Mouse (Mus musculus): ENCODE results near the gene Nexn. TPM values are rescaled to one million over a fixed set of nuclear protein-coding genes. Genes with fewer than 3 reads are reported as not detected.

Nexn gene
- total RNA-seq, 2 experiments from 2014 or later = 1.3 to 1.7 TPM

DNA sequence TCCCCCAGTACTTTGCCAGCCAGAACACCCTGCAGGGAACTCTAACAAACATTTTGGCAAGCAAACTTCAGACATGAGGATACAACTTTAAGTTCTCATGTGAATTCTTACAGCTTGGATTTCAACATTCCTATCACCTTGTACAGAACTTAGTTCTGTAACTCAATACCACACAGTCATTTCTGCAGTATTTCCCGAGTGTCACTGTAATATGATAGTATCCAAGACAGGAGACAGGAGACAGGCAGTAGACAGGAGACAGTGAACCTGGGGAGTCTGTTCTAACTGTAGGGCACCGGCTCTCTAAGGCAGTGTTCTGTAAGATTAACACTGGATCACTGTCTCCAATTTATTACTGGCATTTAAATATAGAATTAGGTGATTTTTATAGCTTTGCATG is 12.3 kb upstream of the Nexn start:
- DNase-seq (ENCODE audit: low spot score in 2 of 2) = no peak

DNA sequence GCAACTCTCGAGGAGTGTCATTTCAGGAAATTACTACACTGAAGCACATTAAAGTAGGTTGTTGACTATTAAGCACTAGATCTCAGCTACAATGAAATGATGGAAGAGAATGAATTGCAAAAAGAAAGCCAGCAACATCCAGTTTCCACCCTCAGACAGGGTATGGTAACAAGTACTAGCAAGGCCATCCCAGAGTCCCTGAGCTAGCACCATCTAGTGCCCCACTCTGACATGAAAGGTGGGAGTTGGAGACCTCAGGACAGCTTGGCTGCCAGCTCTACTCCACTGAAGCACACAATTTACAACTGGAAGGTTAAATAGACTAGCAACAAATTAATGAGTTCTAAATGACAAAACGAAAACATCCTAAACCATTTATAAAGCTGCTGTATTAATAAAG is 11.8 kb upstream of the Nexn start:
- DNase-seq (ENCODE audit: low spot score in 2 of 2) = no peak

DNA sequence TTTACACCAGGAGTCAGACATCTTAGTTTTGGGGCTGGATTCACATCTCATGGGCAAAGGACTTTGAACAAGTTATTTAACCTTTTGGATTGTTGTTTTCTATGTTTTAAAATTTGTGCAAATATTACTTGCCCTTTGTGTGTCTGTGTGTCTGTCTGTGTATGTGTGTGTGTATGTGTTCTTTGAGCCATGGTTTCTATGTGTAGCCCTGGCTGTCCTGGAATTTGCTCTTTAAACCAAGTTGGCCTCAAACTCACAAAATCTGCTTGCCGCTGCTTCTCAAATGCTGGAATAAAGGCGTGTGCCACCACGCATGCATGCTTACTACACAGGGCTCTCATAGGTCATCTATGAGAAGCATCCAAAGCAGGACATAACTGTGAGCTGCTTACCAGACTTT is 10.8 kb upstream of the Nexn start:
- DNase-seq (ENCODE audit: low spot score in 2 of 2) = no peak

DNA sequence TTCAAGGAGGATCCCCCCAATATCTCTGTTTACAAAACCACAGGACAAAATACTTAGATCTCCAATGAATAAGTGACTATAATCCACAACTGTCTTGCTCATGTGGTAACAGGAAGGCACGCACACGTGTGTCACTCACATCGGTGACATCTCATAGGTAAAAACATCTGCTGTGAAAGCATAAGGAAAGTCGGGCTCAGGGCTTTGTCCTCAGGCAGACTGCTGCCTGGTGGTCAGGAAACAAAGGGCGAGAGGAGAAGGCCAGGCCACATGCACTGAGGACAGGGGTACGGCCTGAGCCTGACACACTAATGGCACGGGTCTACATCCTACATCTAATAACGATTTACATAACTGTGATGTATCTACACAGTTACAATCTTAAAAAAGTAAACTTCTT is 8.9 kb upstream of the Nexn start:
- no peak for DNase-seq (ENCODE audit: low spot score in 2 of 2)

DNA sequence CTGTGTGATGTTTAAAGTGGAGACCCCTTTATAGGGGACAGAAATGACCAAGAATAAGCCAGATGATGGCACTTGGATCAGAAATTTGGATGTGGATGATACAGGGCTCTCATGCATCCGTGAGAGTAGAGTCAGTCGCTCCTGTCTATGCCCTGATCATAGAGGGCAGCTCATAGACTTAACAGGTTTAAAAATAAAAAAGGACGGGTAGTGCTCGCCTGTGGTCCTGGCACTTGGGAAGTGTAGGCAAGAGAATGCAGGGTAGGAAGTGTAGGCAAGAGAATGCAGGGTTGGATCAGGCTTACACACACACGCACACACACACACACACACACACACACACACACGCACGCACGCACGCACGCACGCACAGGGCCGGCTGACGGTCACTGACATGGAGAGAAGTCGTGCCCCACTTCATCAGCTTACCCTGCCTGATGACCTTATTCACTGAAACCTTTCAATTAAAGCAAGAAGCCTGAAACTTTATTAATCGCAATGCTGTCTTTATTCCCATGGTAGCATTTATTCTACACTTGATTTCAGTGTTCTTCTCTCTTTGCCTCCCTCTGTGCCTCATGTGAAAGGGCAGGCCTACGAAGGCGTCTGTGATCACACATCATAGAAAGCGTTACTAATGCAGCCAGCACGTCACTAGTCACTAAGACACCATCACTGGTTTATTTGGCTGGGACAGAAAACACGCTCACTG is 7.0 kb upstream of the Nexn start:
- no peak for DNase-seq (ENCODE audit: low spot score in 2 of 2)

GRCm38 (mm10) chr3:152271876-152272275 is 5.7 kb upstream of the Nexn start:
- no peak for DNase-seq (ENCODE audit: low spot score in 2 of 2)

DNA sequence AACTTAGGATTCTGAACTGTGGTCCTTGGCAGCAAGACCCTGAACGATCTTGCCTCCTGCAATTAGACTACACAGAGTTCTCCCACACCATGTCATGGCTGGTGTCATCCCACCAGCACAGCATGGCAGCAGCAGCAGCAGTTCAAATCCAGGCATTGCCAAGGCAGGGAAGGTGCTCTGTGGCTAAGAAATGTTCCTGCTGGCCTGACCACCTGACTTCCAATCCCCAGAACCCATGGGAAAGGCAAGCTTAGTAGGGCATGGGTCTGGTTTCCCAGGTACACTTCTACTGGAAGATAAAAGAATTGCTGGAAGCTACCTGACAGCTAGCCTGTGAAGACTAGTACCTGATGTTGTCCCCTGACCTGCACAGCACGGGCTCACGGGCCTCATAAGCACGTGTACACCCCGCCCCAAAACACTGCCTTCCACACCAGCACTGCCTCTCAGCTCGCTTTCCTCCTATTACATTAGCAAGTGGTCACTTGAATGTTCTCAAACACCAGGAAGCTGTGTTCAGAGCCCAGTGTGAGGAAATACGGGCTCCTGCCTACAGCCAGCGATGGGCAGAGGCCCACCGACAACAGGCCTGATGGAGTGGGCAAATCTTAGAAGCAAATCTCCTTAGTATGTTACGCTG is 5.0 kb upstream of the Nexn start:
- DNase-seq (ENCODE audit: low spot score in 2 of 2) = no peak

DNA sequence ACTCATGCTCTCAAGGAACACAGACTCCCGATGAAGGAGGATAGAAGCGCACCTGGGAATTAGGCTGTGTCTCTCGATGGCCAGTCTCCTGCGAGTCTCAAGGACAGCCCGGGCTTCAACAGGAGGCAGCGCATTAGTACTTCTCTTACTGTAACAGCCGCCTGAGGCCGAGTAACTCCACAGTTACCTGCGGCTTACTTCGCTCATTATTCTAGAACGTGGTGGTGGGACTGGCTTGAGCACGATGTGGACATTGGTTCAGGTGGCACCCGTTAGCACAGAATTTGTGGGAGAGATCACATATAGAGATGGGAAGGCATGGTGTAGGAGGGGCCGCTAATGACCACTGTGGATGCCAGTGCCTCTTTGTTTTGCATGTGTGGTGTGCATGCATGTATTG is 1.9 kb upstream of the Nexn start:
- DNase-seq (ENCODE audit: low spot score in 2 of 2) = no peak

- DNase-seq (ENCODE audit: low spot score in 2 of 2) = peak in 1 of 2 experiments; percentile 27
Observed at GRCm38 (mm10) chr3:152265351-152266035, 657 bp downstream of the Nexn start.

GRCm38 (mm10) chr3:152264830-152265229 is 1.3 kb downstream of the Nexn start:
- no peak for DNase-seq (ENCODE audit: low spot score in 2 of 2)

- DNase-seq (ENCODE audit: low spot score in 2 of 2) = no peak
Observed at GRCm38 (mm10) chr3:152264374-152264773, 1.8 kb downstream of the Nexn start.

- no peak for DNase-seq (ENCODE audit: low spot score in 2 of 2)
Observed at GRCm38 (mm10) chr3:152261948-152262347, 4.2 kb downstream of the Nexn start.

GRCm38 (mm10) chr3:152261436-152261835 is 4.7 kb downstream of the Nexn start:
- no peak for DNase-seq (ENCODE audit: low spot score in 2 of 2)

DNA sequence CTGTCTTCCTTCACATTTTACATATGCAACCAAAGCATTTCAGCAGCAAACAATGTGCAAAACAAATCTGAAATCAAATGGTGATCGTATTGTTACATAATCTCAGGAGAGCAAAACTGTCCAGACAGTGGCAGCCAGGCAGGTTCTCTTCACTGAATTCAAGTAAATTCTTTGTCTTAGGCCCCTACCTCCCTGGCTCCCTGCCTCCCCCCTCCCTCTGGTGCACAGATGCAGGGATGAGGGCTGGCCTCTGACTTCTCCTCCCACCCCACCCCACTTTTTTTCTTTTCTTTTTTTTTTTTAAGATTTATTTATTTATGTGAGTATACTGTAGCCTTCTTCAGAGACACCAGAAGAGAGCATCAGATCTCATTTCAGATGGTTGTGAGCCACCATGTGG is 5.8 kb downstream of the Nexn start:
- DNase-seq (ENCODE audit: low spot score in 2 of 2) = no peak

DNA sequence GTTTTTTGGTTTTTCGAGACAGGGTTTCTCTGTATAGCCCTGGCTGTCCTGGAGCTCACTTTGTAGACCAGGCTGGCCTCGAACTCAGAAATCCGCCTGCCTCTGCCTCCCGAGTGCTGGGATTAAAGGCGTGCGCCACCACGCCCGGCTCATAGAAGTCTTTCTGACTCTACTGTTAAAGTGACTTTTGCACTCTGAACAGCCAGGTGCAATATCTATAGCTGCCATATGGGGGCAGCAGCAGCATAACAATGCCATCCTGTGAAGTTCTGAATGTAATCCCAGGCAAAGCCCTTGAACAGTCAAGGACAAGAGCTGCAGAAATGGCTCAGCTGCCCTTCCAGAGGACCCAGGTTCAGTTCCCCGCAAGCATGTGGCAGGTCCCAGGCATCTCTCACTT is 6.7 kb downstream of the Nexn start:
- DNase-seq (ENCODE audit: low spot score in 2 of 2) = peak; percentile 57 to 89

- no peak for DNase-seq (ENCODE audit: low spot score in 2 of 2)
Observed at GRCm38 (mm10) chr3:152257528-152257927, 8.6 kb downstream of the Nexn start.

GRCm38 (mm10) chr3:152250487-152250886 is 15.7 kb downstream of the Nexn start:
- DNase-seq (ENCODE audit: low spot score in 2 of 2) = no peak

- DNase-seq (ENCODE audit: low spot score in 2 of 2) = no peak
Observed at GRCm38 (mm10) chr3:152247708-152248107, 18.4 kb downstream of the Nexn start.

DNA sequence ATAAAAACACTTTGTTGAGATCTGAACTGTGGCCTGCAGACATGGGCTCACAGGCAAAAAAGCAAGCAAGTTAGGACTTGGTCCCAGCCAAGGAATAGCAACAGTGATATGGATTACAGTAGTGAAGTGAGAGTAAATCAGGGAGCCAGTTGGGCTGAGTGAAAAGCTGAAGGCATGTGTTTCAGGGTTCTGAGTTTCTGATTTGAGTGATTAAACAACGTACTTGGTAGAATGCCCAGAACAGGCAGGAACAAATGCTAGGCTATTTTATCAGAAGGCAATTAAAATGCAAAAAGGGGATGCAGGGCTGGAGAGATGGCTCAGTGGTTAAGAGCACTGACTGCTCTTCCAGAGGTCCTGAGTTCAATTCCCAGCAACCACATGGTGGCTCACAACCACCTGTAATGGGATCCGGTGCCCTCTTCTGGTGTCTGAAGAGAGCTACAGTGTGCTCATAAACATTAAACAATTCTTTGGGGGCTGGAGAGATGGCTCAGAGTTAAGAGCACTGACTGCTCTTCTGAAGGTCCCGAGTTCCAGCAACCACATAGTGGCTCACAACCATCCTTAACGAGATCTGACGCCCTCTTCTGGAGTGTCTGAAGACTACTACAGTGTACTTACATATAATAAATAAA is 20.8 kb downstream of the Nexn start:
- peak; percentile 19 to 80 for DNase-seq (ENCODE audit: low spot score in 2 of 2)

DNA sequence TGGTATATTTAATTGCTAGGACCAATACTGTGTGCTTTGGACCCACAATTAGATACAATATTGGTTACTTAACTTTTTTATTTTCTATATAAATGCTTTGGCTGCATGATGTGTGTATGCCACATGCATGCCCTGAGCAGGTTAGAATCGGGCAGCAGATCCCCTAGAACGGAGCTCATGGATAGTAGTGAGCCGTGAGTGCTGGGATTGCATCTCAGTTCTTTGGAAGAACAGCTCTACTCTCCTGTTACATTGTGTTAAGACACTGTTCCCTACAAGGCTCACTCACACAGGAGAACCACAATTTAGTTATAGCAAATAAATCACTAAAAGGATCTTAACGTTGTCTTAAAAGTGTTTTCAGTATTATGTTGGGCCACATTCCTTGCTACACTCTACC is 22.8 kb downstream of the Nexn start:
- DNase-seq (ENCODE audit: low spot score in 2 of 2) = no peak

GRCm38 (mm10) chr3:152241098-152241497 is 25.1 kb downstream of the Nexn start:
- no peak for DNase-seq (ENCODE audit: low spot score in 2 of 2)

- DNase-seq (ENCODE audit: low spot score in 2 of 2) = no peak
Observed at GRCm38 (mm10) chr3:152239592-152239991, 26.6 kb downstream of the Nexn start.
